Mouse (Mus musculus): ENCODE measurements around the gene Reck. TPM values are rescaled to one million over a fixed set of nuclear protein-coding genes. Genes with fewer than 3 reads are reported as not detected.

Reck gene
- total and polyA plus RNA-seq, 2 experiments from 2014 or later, result 4.1 to 5.6 TPM

- Histone ChIP-seq H3K9me3 (replicated peaks; ENCODE audit: control insufficient read depth, low read length) (no peaks in the 10 kb centered on the region), H3K36me3 (replicated peaks; ENCODE audit: control insufficient read depth, insufficient read depth, low read length) (0 out of 2 replicates have a peak, but pooled peaks cover 6% of the 10 kb centered on the region), H3K4me1 (ENCODE audit: control insufficient read depth, insufficient read depth) (no peaks in the 10 kb centered on the region), H3K4me3 (ENCODE audit: low read depth, low read length) (no peak overlapping the region), H3K27ac (ENCODE audit: low read depth) (no peak overlapping the region), H3K27me3 (ENCODE audit: control insufficient read depth, insufficient read depth, low read length) (no peaks in the 10 kb centered on the region), H3K9ac (replicated peaks; ENCODE audit: low read depth, low read length) (no peak overlapping the region), H3K4me2 (ENCODE audit: low read depth, low read length) (no peak overlapping the region)
- WGBS, result 65% methylated on average over 7 of the region's 7 CpGs
- ATAC-seq (ENCODE audit: insufficient read depth, low read depth) (no peak), DNase-seq (ENCODE audit: low spot score) (no peak)
- TF ChIP-seq CTCF (IDR thresholded peaks at IDR 0.05; ENCODE audit: low read depth) (no peak), EP300 (IDR thresholded peaks at IDR 0.05; ENCODE audit: low read depth) (no peak)
Observed at GRCm38 (mm10) chr4:43903690-43904089, 28.4 kb downstream of the Reck start.

- ATAC-seq (ENCODE audit: insufficient read depth, low read depth) (no peak), DNase-seq (ENCODE audit: low spot score) (peak; percentile 59)
- no peaks in the 10 kb centered on the region for H3K4me1 ChIP-seq (ENCODE audit: control insufficient read depth, insufficient read depth)
- no peaks in the 10 kb centered on the region for H3K9me3 ChIP-seq (replicated peaks; ENCODE audit: control insufficient read depth, low read length)
- H3K9ac ChIP-seq (replicated peaks; ENCODE audit: low read depth, low read length), result no peak overlapping the region
- no peak overlapping the region for H3K27ac ChIP-seq (ENCODE audit: low read depth)
- no peaks in the 10 kb centered on the region for H3K27me3 ChIP-seq (ENCODE audit: control insufficient read depth, insufficient read depth, low read length)
- WGBS, result 25% methylated on average over 6 of the region's 6 CpGs
- no peak overlapping the region for H3K4me2 ChIP-seq (ENCODE audit: low read depth, low read length)
- peaks cover 13% of the 10 kb centered on the region; the same call in 1 of the 2 replicates for H3K36me3 ChIP-seq (replicated peaks; ENCODE audit: control insufficient read depth, insufficient read depth, low read length)
- TF ChIP-seq CTCF (IDR thresholded peaks at IDR 0.05; ENCODE audit: low read depth) (peak; percentile 62), EP300 (IDR thresholded peaks at IDR 0.05; ENCODE audit: low read depth) (no peak)
- no peak overlapping the region for H3K4me3 ChIP-seq (ENCODE audit: low read depth, low read length)
Observed at GRCm38 (mm10) chr4:43906443-43906842, 31.1 kb downstream of the Reck start.

- ATAC-seq (ENCODE audit: insufficient read depth, low read depth) (no peak), DNase-seq (ENCODE audit: low spot score) (no peak)
- Histone ChIP-seq H3K36me3 (replicated peaks; ENCODE audit: control insufficient read depth, insufficient read depth, low read length) (0 out of 2 replicates have a peak, but pooled peaks cover 5% of the 10 kb centered on the region), H3K4me1 (ENCODE audit: control insufficient read depth, insufficient read depth) (no peaks in the 10 kb centered on the region), H3K4me3 (ENCODE audit: low read depth, low read length) (no peak overlapping the region), H3K9ac (replicated peaks; ENCODE audit: low read depth, low read length) (no peak overlapping the region), H3K4me2 (ENCODE audit: low read depth, low read length) (no peak overlapping the region), H3K9me3 (replicated peaks; ENCODE audit: control insufficient read depth, low read length) (no peaks in the 10 kb centered on the region), H3K27ac (ENCODE audit: low read depth) (no peak overlapping the region), H3K27me3 (ENCODE audit: control insufficient read depth, insufficient read depth, low read length) (no peaks in the 10 kb centered on the region)
- 69% methylated on average over 5 of the region's 5 CpGs for WGBS
- TF ChIP-seq EP300 (IDR thresholded peaks at IDR 0.05; ENCODE audit: low read depth) (no peak), CTCF (IDR thresholded peaks at IDR 0.05; ENCODE audit: low read depth) (no peak)
Observed at GRCm38 (mm10) chr4:43918221-43918620, 42.9 kb downstream of the Reck start.

GRCm38 (mm10) chr4:43920602-43921001 lies 45.3 kb downstream of the Reck start:
- ATAC-seq (ENCODE audit: insufficient read depth, low read depth), result no peak
- Histone ChIP-seq H3K4me3 (ENCODE audit: low read depth, low read length) (no peak overlapping the region), H3K4me1 (ENCODE audit: control insufficient read depth, insufficient read depth) (no peaks in the 10 kb centered on the region), H3K4me2 (ENCODE audit: low read depth, low read length) (no peak overlapping the region), H3K27me3 (ENCODE audit: control insufficient read depth, insufficient read depth, low read length) (no peaks in the 10 kb centered on the region), H3K27ac (ENCODE audit: low read depth) (no peak overlapping the region), H3K9me3 (replicated peaks; ENCODE audit: control insufficient read depth, low read length) (no peaks in the 10 kb centered on the region), H3K9ac (replicated peaks; ENCODE audit: low read depth, low read length) (no peak overlapping the region), H3K36me3 (replicated peaks; ENCODE audit: control insufficient read depth, insufficient read depth, low read length) (0 out of 2 replicates have a peak, but pooled peaks cover 5% of the 10 kb centered on the region)
- TF ChIP-seq CTCF (IDR thresholded peaks at IDR 0.05; ENCODE audit: low read depth) (no peak), EP300 (IDR thresholded peaks at IDR 0.05; ENCODE audit: low read depth) (no peak)
- 94% methylated on average over 1 of the region's 1 CpGs for WGBS
- no peak for DNase-seq (ENCODE audit: low spot score)

- Histone ChIP-seq H3K9me3 (replicated peaks; ENCODE audit: control insufficient read depth, low read length) (no peaks in the 10 kb centered on the region), H3K4me2 (ENCODE audit: low read depth, low read length) (no peak overlapping the region), H3K27ac (ENCODE audit: low read depth) (no peak overlapping the region), H3K4me1 (ENCODE audit: control insufficient read depth, insufficient read depth) (no peaks in the 10 kb centered on the region), H3K36me3 (replicated peaks; ENCODE audit: control insufficient read depth, insufficient read depth, low read length) (peaks cover 24% of the 10 kb centered on the region; the same call in 1 of the 2 replicates), H3K4me3 (ENCODE audit: low read depth, low read length) (no peak overlapping the region), H3K27me3 (ENCODE audit: control insufficient read depth, insufficient read depth, low read length) (no peaks in the 10 kb centered on the region), H3K9ac (replicated peaks; ENCODE audit: low read depth, low read length) (no peak overlapping the region)
- no peak for ATAC-seq (ENCODE audit: insufficient read depth, low read depth)
- TF ChIP-seq EP300 (IDR thresholded peaks at IDR 0.05; ENCODE audit: low read depth), result no peak
- no peak for TF ChIP-seq CTCF (IDR thresholded peaks at IDR 0.05; ENCODE audit: low read depth)
- no peak for DNase-seq (ENCODE audit: low spot score)
- WGBS, result 79% methylated on average over 6 of the region's 6 CpGs
Observed at GRCm38 (mm10) chr4:43925125-43925524, 49.8 kb downstream of the Reck start.

GRCm38 (mm10) chr4:43925779-43926178 lies 50.4 kb downstream of the Reck start:
- no peak overlapping the region for H3K9ac ChIP-seq (replicated peaks; ENCODE audit: low read depth, low read length)
- no peak overlapping the region for H3K4me2 ChIP-seq (ENCODE audit: low read depth, low read length)
- 8% methylated on average over 3 of the region's 3 CpGs for WGBS
- H3K9me3 ChIP-seq (replicated peaks; ENCODE audit: control insufficient read depth, low read length), result no peaks in the 10 kb centered on the region
- peak; percentile 70 for ATAC-seq (ENCODE audit: insufficient read depth, low read depth)
- TF ChIP-seq EP300 (IDR thresholded peaks at IDR 0.05; ENCODE audit: low read depth) (no peak), CTCF (IDR thresholded peaks at IDR 0.05; ENCODE audit: low read depth) (peak; percentile 90)
- peak; percentile 70 for DNase-seq (ENCODE audit: low spot score)
- no peaks in the 10 kb centered on the region for H3K27me3 ChIP-seq (ENCODE audit: control insufficient read depth, insufficient read depth, low read length)
- H3K27ac ChIP-seq (ENCODE audit: low read depth), result no peak overlapping the region
- no peaks in the 10 kb centered on the region for H3K4me1 ChIP-seq (ENCODE audit: control insufficient read depth, insufficient read depth)
- no peak overlapping the region for H3K4me3 ChIP-seq (ENCODE audit: low read depth, low read length)
- peaks cover 25% of the 10 kb centered on the region; the same call in 1 of the 2 replicates for H3K36me3 ChIP-seq (replicated peaks; ENCODE audit: control insufficient read depth, insufficient read depth, low read length)
